Mouse (Mus musculus): ENCODE measurements at regions not wholly inside any gene's neighbourhood (a gene's known extent, or its start where the extent isn't known, plus 50 kb on each side); places are given as distances from the start of the nearest gene placed in this dataset.

- Histone ChIP-seq H3K4me3 (ENCODE audit: control insufficient read depth in 1 of 2, insufficient read depth in 1 of 2, low read depth in 2 of 2, low read length in 2 of 2) (no peak overlapping the region), H3K9ac (ENCODE audit: control insufficient read depth, low read depth, low read length, poor library complexity, severe bottlenecking) (no peak overlapping the region), H3K9me3 (replicated peaks; ENCODE audit: insufficient read depth, low read length) (no peaks in the 10 kb centered on the region), H3K27me3 (ENCODE audit: control insufficient read depth in 1 of 2, insufficient read depth in 2 of 2, low read length in 2 of 2) (no peaks in the 10 kb centered on the region), H3K79me2 (ENCODE audit: control insufficient read depth, insufficient read depth, low read length, poor library complexity) (no peaks in the 10 kb centered on the region), H3K4me1 (ENCODE audit: control insufficient read depth in 1 of 2, insufficient read depth in 2 of 2, low read length in 2 of 2) (no peaks in the 10 kb centered on the region), H3K36me3 (ENCODE audit: control insufficient read depth in 1 of 2, insufficient read depth in 2 of 2, low read length in 2 of 2) (no peaks in the 10 kb centered on the region), H3K27ac (ENCODE audit: control insufficient read depth, low read depth, low read length) (no peak overlapping the region)
- TF ChIP-seq HCFC1 (IDR thresholded peaks at IDR 0.05; ENCODE audit: low read depth, low read length) (no peak), MAFK (IDR thresholded peaks at IDR 0.05; ENCODE audit: borderline replicate concordance, low read depth, low read length) (no peak), MXI1 (IDR thresholded peaks at IDR 0.05; ENCODE audit: low read depth, low read length) (no peak), SMC3 (IDR thresholded peaks at IDR 0.05; ENCODE audit: low read depth, low read length) (no peak), TBP (IDR thresholded peaks at IDR 0.05; ENCODE audit: low read depth, low read length) (no peak)
- DNase-seq (ENCODE audit: low read depth, low spot score): no peak
These were observed 243.1 kb upstream of the Pum3 start for GRCm38 (mm10) chr19:27672679-27673190.

DNA sequence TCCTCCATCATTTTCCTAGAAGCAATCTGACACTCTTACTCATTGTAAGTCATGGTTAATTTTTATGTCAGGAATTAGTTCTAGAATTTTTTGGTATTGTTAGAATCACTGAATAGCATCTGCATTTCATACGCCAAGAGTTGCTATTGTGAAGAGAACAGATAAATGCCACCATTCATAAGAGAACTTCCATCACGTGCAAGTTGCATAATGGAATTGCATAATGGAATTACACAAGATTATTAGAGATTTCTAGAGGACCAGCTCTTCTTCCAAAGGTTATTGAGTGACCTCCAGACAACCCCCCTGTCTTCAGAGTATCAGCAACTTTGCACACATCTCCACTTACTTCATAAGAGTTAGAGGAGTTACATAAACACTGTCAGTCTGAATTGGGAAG, 233.7 kb upstream of the Pum3 start:
- H3K9me3 ChIP-seq (replicated peaks; ENCODE audit: insufficient read depth, low read length): no peaks in the 10 kb centered on the region
- H3K27ac ChIP-seq (ENCODE audit: control insufficient read depth, low read depth, low read length): no peak overlapping the region
- H3K79me2 ChIP-seq (ENCODE audit: control insufficient read depth, insufficient read depth, low read length, poor library complexity): no peaks in the 10 kb centered on the region
- no peak overlapping the region for H3K9ac ChIP-seq (ENCODE audit: control insufficient read depth, low read depth, low read length, poor library complexity, severe bottlenecking)
- DNase-seq (ENCODE audit: low read depth, low spot score): no peak
- no peaks in the 10 kb centered on the region for H3K4me1 ChIP-seq (ENCODE audit: control insufficient read depth in 1 of 2, insufficient read depth in 2 of 2, low read length in 2 of 2)
- no peaks in the 10 kb centered on the region for H3K27me3 ChIP-seq (ENCODE audit: control insufficient read depth in 1 of 2, insufficient read depth in 2 of 2, low read length in 2 of 2)
- H3K36me3 ChIP-seq (ENCODE audit: control insufficient read depth in 1 of 2, insufficient read depth in 2 of 2, low read length in 2 of 2): no peaks in the 10 kb centered on the region
- TF ChIP-seq GATA1 (IDR thresholded peaks at IDR 0.05; ENCODE audit: low read depth, low read length) (no peak), GABPA (IDR thresholded peaks at IDR 0.05; ENCODE audit: low read depth, low read length) (no peak), SMC3 (IDR thresholded peaks at IDR 0.05; ENCODE audit: low read depth, low read length) (no peak), NRF1 (IDR thresholded peaks at IDR 0.05; ENCODE audit: insufficient read depth, low read depth, low read length, poor library complexity, severe bottlenecking) (no peak), POLR2A (IDR thresholded peaks at IDR 0.05; ENCODE audit: control insufficient read depth in 1 of 2, insufficient read depth in 1 of 2, low read depth in 1 of 2, low read length in 2 of 2, poor library complexity in 1 of 2) (no peak), CHD1 (IDR thresholded peaks at IDR 0.05; ENCODE audit: low read depth, low read length) (no peak), BHLHE40 (IDR thresholded peaks at IDR 0.05; ENCODE audit: borderline replicate concordance, low read depth, low read length) (no peak), MYB (IDR thresholded peaks at IDR 0.05; ENCODE audit: low read depth, low read length) (no peak), ZMIZ1 (IDR thresholded peaks at IDR 0.05; ENCODE audit: low read depth, low read length) (no peak), ZC3H11A (IDR thresholded peaks at IDR 0.05; ENCODE audit: low read depth, low read length) (no peak), KAT2A (conservative IDR thresholded peaks at IDR 0.05; ENCODE audit: low read depth, low read length) (no peak), MXI1 (IDR thresholded peaks at IDR 0.05; ENCODE audit: low read depth, low read length) (no peak), UBTF (IDR thresholded peaks at IDR 0.05; ENCODE audit: borderline replicate concordance, insufficient read depth, low read depth, low read length) (no peak), POLR2AphosphoS5 (IDR thresholded peaks at IDR 0.05; ENCODE audit: borderline replicate concordance, low read depth, low read length) (no peak), USF1 (IDR thresholded peaks at IDR 0.05; ENCODE audit: low read depth, low read length) (no peak), TBP (IDR thresholded peaks at IDR 0.05; ENCODE audit: low read depth, low read length) (no peak), MYC (IDR thresholded peaks at IDR 0.05; ENCODE audit: low read depth, low read length) (no peak)
- H3K4me3 ChIP-seq (ENCODE audit: control insufficient read depth in 1 of 2, insufficient read depth in 1 of 2, low read depth in 2 of 2, low read length in 2 of 2): no peak overlapping the region

Data from MEL (cell line).